Mouse (Mus musculus) G1E (cell line): ENCODE measurements around the gene Asap2.

Source experiments
- CTCF ChIP-seq: IDR thresholded peaks from 2 replicates; pipeline ENCODE4 v1.5.1; 2012; ENCODE audit warnings: low read depth, low read length, inconsistent platforms, mixed read lengths
- GATA2 ChIP-seq: IDR thresholded peaks from 2 replicates; pipeline ENCODE4 v1.6.1; 2012; ENCODE audit warnings: low read depth, low read length, inconsistent platforms, borderline replicate concordance

- TF ChIP-seq CTCF (no peak), GATA2 (no peak)
Observed at GRCm38 (mm10) chr12:21119446-21119845, 129.2 kb downstream of the Asap2 start.
